Mouse (Mus musculus): ENCODE data around the gene Slc25a24. TPM values are rescaled to one million over a fixed set of nuclear protein-coding genes. Genes with fewer than 3 reads are reported as not detected.
A peak's percentile ranks its signal among the peaks of the same experiment; 100 is the strongest.

Slc25a24 gene
- polyA plus RNA-seq, 1 experiment from 2014 or later = 25.2 TPM

DNA sequence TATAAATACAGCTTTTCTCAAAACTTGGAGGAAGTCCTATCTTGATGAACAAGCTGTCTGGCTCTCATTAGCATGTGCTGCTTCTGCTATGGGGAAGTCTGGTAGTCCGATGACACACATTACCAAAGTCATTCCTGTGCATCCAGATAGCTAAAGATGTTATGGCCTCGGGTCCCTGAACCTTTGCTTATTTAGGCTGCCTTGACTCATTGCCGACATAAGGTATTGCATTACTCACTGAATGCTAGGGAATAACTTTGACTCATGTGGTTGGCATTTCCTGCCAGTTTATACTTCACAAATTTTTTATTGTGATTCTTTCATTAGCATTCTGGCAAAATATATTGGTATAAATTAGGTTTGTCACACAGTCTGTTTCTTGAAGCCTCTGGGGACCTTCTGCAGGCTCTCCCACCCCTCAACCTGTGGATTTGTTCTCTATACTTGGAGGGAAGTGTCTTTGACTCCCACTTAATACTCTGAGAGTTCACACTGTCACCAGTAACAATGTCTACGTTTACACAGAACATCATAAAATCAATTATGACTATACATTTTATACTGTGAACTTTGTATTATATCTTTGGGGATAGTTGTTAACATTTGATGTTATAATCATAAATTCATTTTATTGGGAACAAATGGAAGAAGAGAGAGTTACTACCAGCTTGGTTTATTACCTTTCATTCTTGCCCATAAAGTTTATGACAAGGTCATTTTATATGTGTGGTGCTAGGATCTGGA is 33.1 kb downstream of the Slc25a24 start:
- H3K9ac ChIP-seq (ENCODE audit: low read length) = no peak overlapping the region
- no peak overlapping the region for H3K27ac ChIP-seq (ENCODE audit: low read depth, low read length)
- DNase-seq (ENCODE audit: low spot score) (no peak), ATAC-seq (replicated peaks; ENCODE audit: low FRiP score) (no peak)
- no peaks in the 10 kb centered on the region for H3K27me3 ChIP-seq (ENCODE audit: control insufficient read depth, insufficient read depth, low read length)
- H3K36me3 ChIP-seq (ENCODE audit: control insufficient read depth, insufficient read depth, low read length) = no peaks in the 10 kb centered on the region
- H3K4me3 ChIP-seq (ENCODE audit: low read depth, low read length) = no peak overlapping the region
- no peak overlapping the region for H3K4me2 ChIP-seq (ENCODE audit: low read depth, low read length, severe bottlenecking)
- 86% methylated on average over 4 of the region's 4 CpGs for WGBS
- no peaks in the 10 kb centered on the region for H3K4me1 ChIP-seq (replicated peaks; ENCODE audit: control insufficient read depth, insufficient read depth, low read length)
- H3K9me3 ChIP-seq (ENCODE audit: control insufficient read depth, low read length) = no peaks in the 10 kb centered on the region

- ATAC-seq (replicated peaks; ENCODE audit: low FRiP score) = no peak
Observed at GRCm38 (mm10) chr3:109157481-109157880, 34.5 kb downstream of the Slc25a24 start.

DNA sequence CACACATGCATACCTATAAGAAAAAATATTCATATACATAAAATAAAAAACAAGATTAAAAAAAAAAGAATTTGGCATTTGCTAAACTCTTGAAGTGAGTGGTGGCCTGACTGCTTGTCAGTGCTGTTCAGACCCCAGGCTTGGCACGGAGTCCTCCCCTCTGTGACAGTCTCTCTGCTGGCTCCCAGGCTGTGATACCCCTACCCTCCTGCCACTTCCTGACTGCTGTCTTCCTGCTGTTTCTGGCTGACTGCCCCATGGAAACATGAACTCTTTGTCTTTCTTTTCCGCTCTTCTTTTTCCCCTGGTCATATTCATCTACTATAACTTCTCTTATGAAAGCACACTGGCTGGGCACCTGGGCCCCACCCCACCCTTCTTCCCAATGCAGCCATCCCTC is 41.1 kb downstream of the Slc25a24 start:
- no peaks in the 10 kb centered on the region for H3K9me3 ChIP-seq (ENCODE audit: control insufficient read depth, low read length)
- no peak for DNase-seq (ENCODE audit: low spot score)
- H3K27ac ChIP-seq (ENCODE audit: low read depth, low read length) = no peak overlapping the region
- H3K4me2 ChIP-seq (ENCODE audit: low read depth, low read length, severe bottlenecking) = no peak overlapping the region
- H3K9ac ChIP-seq (ENCODE audit: low read length) = no peak overlapping the region
- H3K36me3 ChIP-seq (ENCODE audit: control insufficient read depth, insufficient read depth, low read length) = no peaks in the 10 kb centered on the region; the same call in 1 of the 2 replicates
- H3K27me3 ChIP-seq (ENCODE audit: control insufficient read depth, insufficient read depth, low read length) = no peaks in the 10 kb centered on the region
- no peak overlapping the region for H3K4me3 ChIP-seq (ENCODE audit: low read depth, low read length)
- 90% methylated on average over 2 of the region's 2 CpGs for WGBS
- no peaks in the 10 kb centered on the region for H3K4me1 ChIP-seq (replicated peaks; ENCODE audit: control insufficient read depth, insufficient read depth, low read length)
- ATAC-seq (replicated peaks; ENCODE audit: low FRiP score) = no peak

More at GRCm38 (mm10) chr3:109157481-109157880, 34.5 kb downstream of the Slc25a24 start:
- Histone ChIP-seq H3K4me1 (replicated peaks; ENCODE audit: control insufficient read depth, insufficient read depth, low read length) (no peaks in the 10 kb centered on the region), H3K27ac (ENCODE audit: low read depth, low read length) (no peak overlapping the region), H3K27me3 (ENCODE audit: control insufficient read depth, insufficient read depth, low read length) (no peaks in the 10 kb centered on the region), H3K4me2 (ENCODE audit: low read depth, low read length, severe bottlenecking) (no peak overlapping the region), H3K9me3 (ENCODE audit: control insufficient read depth, low read length) (no peaks in the 10 kb centered on the region), H3K36me3 (ENCODE audit: control insufficient read depth, insufficient read depth, low read length) (no peaks in the 10 kb centered on the region), H3K4me3 (ENCODE audit: low read depth, low read length) (no peak overlapping the region), H3K9ac (ENCODE audit: low read length) (no peak overlapping the region)
- no peak for DNase-seq (ENCODE audit: low spot score)
- WGBS = 95% methylated on average over 3 of the region's 3 CpGs

DNA sequence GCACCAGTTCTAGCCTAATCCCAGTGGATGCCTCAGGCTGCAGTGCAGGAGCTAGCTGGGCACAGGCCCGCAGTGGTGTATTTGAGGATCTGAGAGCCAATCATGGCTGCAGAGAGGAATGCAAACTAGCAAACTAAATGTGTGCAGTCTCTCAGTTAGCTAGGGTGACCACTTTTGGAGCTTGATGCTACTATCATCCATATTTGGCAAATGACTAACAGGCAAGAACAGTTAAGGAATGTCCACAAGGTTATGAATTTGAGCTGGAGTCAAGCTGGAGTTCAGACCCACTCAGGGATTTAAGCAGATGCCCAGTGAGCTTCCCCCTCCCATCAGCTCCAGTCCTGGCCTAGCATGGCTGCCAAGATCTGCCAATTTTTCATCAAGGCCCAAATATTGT is 41.7 kb downstream of the Slc25a24 start:
- WGBS = 88% methylated on average over 1 of the region's 1 CpGs
- no peak overlapping the region for H3K9ac ChIP-seq (ENCODE audit: low read length)
- ATAC-seq (replicated peaks; ENCODE audit: low FRiP score) (no peak), DNase-seq (ENCODE audit: low spot score) (no peak)
- H3K4me2 ChIP-seq (ENCODE audit: low read depth, low read length, severe bottlenecking) = no peak overlapping the region
- no peaks in the 10 kb centered on the region for H3K4me1 ChIP-seq (replicated peaks; ENCODE audit: control insufficient read depth, insufficient read depth, low read length)
- no peaks in the 10 kb centered on the region for H3K9me3 ChIP-seq (ENCODE audit: control insufficient read depth, low read length)
- no peak overlapping the region for H3K27ac ChIP-seq (ENCODE audit: low read depth, low read length)
- H3K36me3 ChIP-seq (ENCODE audit: control insufficient read depth, insufficient read depth, low read length) = no peaks in the 10 kb centered on the region; the same call in 1 of the 2 replicates
- no peak overlapping the region for H3K4me3 ChIP-seq (ENCODE audit: low read depth, low read length)
- no peaks in the 10 kb centered on the region for H3K27me3 ChIP-seq (ENCODE audit: control insufficient read depth, insufficient read depth, low read length)

GRCm38 (mm10) chr3:109165214-109165829 is 42.4 kb downstream of the Slc25a24 start:
- no peaks in the 10 kb centered on the region for H3K27me3 ChIP-seq (ENCODE audit: control insufficient read depth, insufficient read depth, low read length)
- H3K9me3 ChIP-seq (ENCODE audit: control insufficient read depth, low read length) = no peaks in the 10 kb centered on the region
- no peak for ATAC-seq (replicated peaks; ENCODE audit: low FRiP score)
- H3K9ac ChIP-seq (ENCODE audit: low read length) = no peak overlapping the region
- H3K27ac ChIP-seq (ENCODE audit: low read depth, low read length) = no peak overlapping the region
- H3K4me1 ChIP-seq (replicated peaks; ENCODE audit: control insufficient read depth, insufficient read depth, low read length) = no peaks in the 10 kb centered on the region
- DNase-seq (ENCODE audit: low spot score) = no peak
- no peak overlapping the region for H3K4me2 ChIP-seq (ENCODE audit: low read depth, low read length, severe bottlenecking)
- no peak overlapping the region for H3K4me3 ChIP-seq (ENCODE audit: low read depth, low read length)
- 95% methylated on average over 8 of the region's 8 CpGs for WGBS
- H3K36me3 ChIP-seq (ENCODE audit: control insufficient read depth, insufficient read depth, low read length) = no peaks in the 10 kb centered on the region; the same call in 1 of the 2 replicates

GRCm38 (mm10) chr3:109169121-109169520 is 46.2 kb downstream of the Slc25a24 start:
- no peak overlapping the region for H3K4me2 ChIP-seq (ENCODE audit: low read depth, low read length, severe bottlenecking)
- ATAC-seq (replicated peaks; ENCODE audit: low FRiP score) (no peak), DNase-seq (ENCODE audit: low spot score) (no peak)
- H3K9ac ChIP-seq (ENCODE audit: low read length) = no peak overlapping the region
- no peaks in the 10 kb centered on the region for H3K36me3 ChIP-seq (ENCODE audit: control insufficient read depth, insufficient read depth, low read length)
- no peak overlapping the region for H3K4me3 ChIP-seq (ENCODE audit: low read depth, low read length)
- no peaks in the 10 kb centered on the region for H3K27me3 ChIP-seq (ENCODE audit: control insufficient read depth, insufficient read depth, low read length)
- no peaks in the 10 kb centered on the region for H3K9me3 ChIP-seq (ENCODE audit: control insufficient read depth, low read length)
- 90% methylated on average over 2 of the region's 2 CpGs for WGBS
- no peaks in the 10 kb centered on the region; the same call in 1 of the 2 replicates for H3K4me1 ChIP-seq (replicated peaks; ENCODE audit: control insufficient read depth, insufficient read depth, low read length)
- no peak overlapping the region for H3K27ac ChIP-seq (ENCODE audit: low read depth, low read length)

DNA sequence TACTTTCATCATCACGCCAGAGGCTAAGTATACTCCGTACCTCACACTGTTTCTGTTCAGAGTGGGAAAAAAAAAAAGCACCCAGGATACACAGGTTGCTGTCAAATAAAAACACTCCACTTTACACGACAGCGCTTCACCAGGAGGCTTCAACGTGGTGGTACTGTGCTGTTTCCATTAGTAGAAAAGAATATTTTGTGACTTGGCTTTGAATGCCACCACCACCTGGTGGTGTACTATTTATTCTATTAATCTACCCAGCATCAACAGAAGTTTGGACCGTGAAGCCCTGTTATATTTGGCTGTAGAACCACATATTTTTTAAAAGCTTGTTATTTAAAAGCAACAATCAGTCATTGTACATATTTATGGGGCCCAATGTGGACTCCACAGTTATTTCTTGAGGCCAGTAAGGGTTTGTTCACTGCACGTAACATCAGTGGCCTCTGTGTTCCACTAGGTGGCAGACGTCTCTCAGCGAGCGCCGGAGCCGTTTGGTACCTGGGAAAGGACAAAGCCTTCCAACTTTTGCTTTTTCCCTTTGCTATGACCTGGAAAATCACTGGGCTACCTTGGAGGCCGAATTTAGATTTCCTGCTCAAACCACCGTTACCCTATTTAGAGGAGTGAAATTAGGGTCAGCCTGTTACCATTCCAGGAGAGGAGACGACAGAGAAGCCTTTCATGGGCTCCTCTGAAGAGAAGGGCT is 48.3 kb downstream of the Slc25a24 start:
- Histone ChIP-seq H3K27ac (ENCODE audit: low read depth, low read length) (no peak overlapping the region), H3K4me3 (ENCODE audit: low read depth, low read length) (no peak overlapping the region), H3K9me3 (ENCODE audit: control insufficient read depth, low read length) (no peaks in the 10 kb centered on the region), H3K36me3 (ENCODE audit: control insufficient read depth, insufficient read depth, low read length) (no peaks in the 10 kb centered on the region), H3K4me1 (replicated peaks; ENCODE audit: control insufficient read depth, insufficient read depth, low read length) (no peaks in the 10 kb centered on the region; the same call in 1 of the 2 replicates), H3K27me3 (ENCODE audit: control insufficient read depth, insufficient read depth, low read length) (no peaks in the 10 kb centered on the region), H3K4me2 (ENCODE audit: low read depth, low read length, severe bottlenecking) (no peak overlapping the region), H3K9ac (ENCODE audit: low read length) (no peak overlapping the region)
- peak; percentile 79 for DNase-seq (ENCODE audit: low spot score)
- peak; percentile 77 for ATAC-seq (replicated peaks; ENCODE audit: low FRiP score)
- 30% methylated on average over 15 of the region's 15 CpGs for WGBS

DNA sequence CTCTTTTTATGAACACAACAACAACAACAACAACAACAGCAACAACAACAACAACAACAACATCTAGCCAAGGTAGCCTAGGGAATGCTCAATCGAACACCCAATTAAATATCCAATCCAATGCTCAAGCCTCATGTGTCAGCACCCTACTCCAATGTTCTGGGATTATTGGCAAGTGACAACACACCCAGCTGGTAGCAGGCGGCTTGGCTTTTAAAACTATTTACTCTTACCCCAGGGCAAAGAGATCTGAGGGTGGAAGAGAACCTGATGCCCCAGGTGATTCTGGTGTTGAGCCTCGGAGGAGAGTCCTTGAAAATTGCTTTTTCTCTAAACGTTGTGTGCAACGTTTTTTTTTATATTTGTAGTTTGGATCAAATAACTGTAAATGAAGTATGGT is 51.4 kb downstream of the Slc25a24 start:
- no peaks in the 10 kb centered on the region for H3K9me3 ChIP-seq (ENCODE audit: control insufficient read depth, low read length)
- no peak overlapping the region for H3K27ac ChIP-seq (ENCODE audit: low read depth, low read length)
- no peaks in the 10 kb centered on the region; the same call in 1 of the 2 replicates for H3K4me1 ChIP-seq (replicated peaks; ENCODE audit: control insufficient read depth, insufficient read depth, low read length)
- ATAC-seq (replicated peaks; ENCODE audit: low FRiP score) (no peak), DNase-seq (ENCODE audit: low spot score) (no peak)
- H3K36me3 ChIP-seq (ENCODE audit: control insufficient read depth, insufficient read depth, low read length) = no peaks in the 10 kb centered on the region
- H3K4me2 ChIP-seq (ENCODE audit: low read depth, low read length, severe bottlenecking) = no peak overlapping the region
- H3K9ac ChIP-seq (ENCODE audit: low read length) = no peak overlapping the region
- H3K4me3 ChIP-seq (ENCODE audit: low read depth, low read length) = no peak overlapping the region
- H3K27me3 ChIP-seq (ENCODE audit: control insufficient read depth, insufficient read depth, low read length) = no peaks in the 10 kb centered on the region
- WGBS = 86% methylated on average over 5 of the region's 5 CpGs
